Mouse (Mus musculus): ENCODE measurements around the gene Atpif1.

DNA sequence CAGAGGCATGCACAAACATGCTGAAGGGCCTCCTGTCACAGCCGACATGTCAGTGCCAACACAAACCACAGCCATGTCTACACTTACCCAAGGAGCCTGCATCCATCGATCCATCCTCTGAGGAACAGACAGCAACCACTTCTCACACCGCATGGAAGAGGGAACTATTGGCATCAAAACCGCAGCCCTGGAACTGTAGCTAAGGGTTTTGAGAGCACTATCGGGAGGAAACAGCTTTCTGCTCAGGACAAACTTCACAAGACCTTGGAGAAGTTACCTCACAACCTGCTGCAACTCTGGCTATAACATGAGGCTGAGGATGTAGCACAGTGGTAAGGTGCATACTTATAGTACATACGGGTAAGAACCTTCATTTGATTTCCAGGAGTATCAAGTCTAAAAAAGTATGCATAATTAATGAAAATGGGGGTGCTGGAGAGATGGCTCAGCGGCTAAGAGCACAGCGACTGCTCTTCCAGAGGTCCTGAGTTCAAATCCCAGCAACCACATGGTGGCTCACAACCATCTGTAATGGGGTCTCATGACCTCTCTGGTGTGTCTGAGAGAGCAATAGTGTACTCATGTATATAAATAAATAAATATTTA, 5.4 kb downstream of the Atpif1 start:
- TF ChIP-seq CTCF (conservative IDR thresholded peaks at IDR 0.05 in 1 of 2, IDR thresholded peaks at IDR 0.05 in 1 of 2; ENCODE audit: low read depth in 2 of 2, low read length in 2 of 2) (no peak), POLR2A (IDR thresholded peaks at IDR 0.05; ENCODE audit: low read depth, low read length) (no peak), EP300 (IDR thresholded peaks at IDR 0.05; ENCODE audit: low read length) (no peak), MAFK (IDR thresholded peaks at IDR 0.05; ENCODE audit: insufficient replicate concordance, low read length) (no peak), ELF1 (IDR thresholded peaks at IDR 0.05; ENCODE audit: low read depth, low read length) (no peak), ZC3H11A (IDR thresholded peaks at IDR 0.05; ENCODE audit: low read depth, low read length) (no peak), GABPA (IDR thresholded peaks at IDR 0.05; ENCODE audit: insufficient replicate concordance, low read depth, low read length) (no peak), USF1 (IDR thresholded peaks at IDR 0.05; ENCODE audit: low read depth, low read length) (no peak), SMC3 (IDR thresholded peaks at IDR 0.05; ENCODE audit: low read depth, low read length) (no peak), RCOR1 (conservative IDR thresholded peaks at IDR 0.05; ENCODE audit: low read depth, low read length) (no peak), HCFC1 (IDR thresholded peaks at IDR 0.05; ENCODE audit: low read depth, low read length) (no peak), TBP (conservative IDR thresholded peaks at IDR 0.05; ENCODE audit: low read depth, low read length) (no peak), POLR2AphosphoS2 (IDR thresholded peaks at IDR 0.05; ENCODE audit: low read depth, low read length) (no peak), RAD21 (IDR thresholded peaks at IDR 0.05; ENCODE audit: low read depth, low read length) (no peak)

All from CH12.LX (cell line).